Mouse (Mus musculus) ES-Bruce4 (cell line): ENCODE data around the gene Kirrel3.

ENCODE experiments used
- CTCF ChIP-seq: IDR thresholded peaks from one replicate; pipeline ENCODE4 v1.8.1; 2011; ENCODE audit warnings: low read depth, low read length
- EP300 ChIP-seq: IDR thresholded peaks from 2 replicates; pipeline ENCODE4 v1.6.1; 2011; ENCODE audit warnings: low read depth, low read length; ENCODE audit not compliant: insufficient read depth

DNA sequence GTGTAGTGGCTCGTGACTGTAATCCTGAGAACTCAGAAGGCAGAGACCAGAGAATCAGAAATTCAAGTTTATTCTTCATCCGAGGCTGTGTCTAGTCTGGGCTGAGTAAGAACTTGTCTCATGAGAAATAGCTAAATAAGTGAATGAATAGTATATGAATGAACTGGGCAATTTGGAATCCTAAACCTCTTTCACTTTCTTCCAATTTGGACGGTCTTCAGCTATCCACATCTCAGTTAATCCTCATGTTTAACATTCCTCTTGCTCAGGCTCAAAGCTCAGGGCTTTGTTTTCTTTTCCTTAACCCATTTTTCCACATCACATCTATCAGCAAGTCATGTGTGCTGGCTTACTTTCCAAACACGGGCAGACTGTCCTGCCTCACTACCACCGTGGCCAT lies 25.7 kb upstream of the Kirrel3 start:
- TF ChIP-seq EP300 (no peak), CTCF (no peak)
